Mouse (Mus musculus): Measurements from ENCODE around the gene Cnot6. TPM values are rescaled to one million over a fixed set of nuclear protein-coding genes. Genes with fewer than 3 reads are reported as not detected.

Gene Cnot6
- polyA plus RNA-seq, 1 experiment from 2014 or later, result 63.1 TPM

DNA sequence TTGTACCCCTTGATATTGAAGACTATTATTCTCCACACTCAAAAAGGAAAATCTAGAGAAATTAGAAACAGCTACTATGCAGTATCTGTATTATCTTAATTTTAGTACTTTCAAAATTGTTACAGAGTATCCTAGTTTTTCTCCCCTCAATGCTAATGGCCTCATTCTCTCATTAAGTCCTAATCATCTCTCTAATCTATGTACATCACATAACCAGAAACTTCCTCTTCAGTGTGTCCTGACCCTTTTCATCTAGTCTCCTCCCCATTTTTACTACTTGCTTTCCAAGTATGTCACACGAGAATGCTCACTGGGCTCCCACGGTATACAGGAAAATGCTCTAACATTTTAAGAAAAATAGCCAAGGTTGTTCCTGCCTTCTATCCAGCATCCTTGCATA is 4.7 kb downstream of the Cnot6 start:
- Histone ChIP-seq H3K36me3 (replicated peaks) (peaks cover 76% of the 10 kb centered on the region), H3K27ac (no peak overlapping the region), H3K4me1 (peaks cover 24% of the 10 kb centered on the region), H3K27me3 (ENCODE audit: poor library complexity, severe bottlenecking) (no peaks in the 10 kb centered on the region), H3K4me3 (no peak overlapping the region), H3K9me3 (no peaks in the 10 kb centered on the region; the same call in 1 of the 2 replicates)
- 91% methylated on average over 2 of the region's 2 CpGs for WGBS
- DNase-seq (ENCODE audit: extremely low spot score, low spot score), result no peak

DNA sequence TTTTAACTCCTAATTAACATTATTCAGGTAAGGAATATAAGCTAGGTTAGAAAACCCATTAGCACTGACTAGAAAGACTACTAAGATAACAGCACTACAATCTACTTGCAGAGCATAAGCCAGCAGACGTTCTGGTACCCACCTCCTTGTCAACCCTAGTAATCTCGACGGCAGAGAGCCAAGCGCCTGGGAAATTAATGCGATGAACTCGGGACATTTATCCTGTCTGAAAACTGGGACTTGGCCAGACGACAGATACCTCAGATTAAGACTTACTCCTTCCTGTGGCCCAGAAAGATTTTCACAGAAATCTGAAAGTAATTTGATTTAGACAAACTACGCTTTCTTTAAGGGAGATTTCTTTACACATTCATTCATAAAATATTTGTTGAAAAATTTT is 7.7 kb downstream of the Cnot6 start:
- Histone ChIP-seq H3K36me3 (replicated peaks) (peaks cover 99% of the 10 kb centered on the region), H3K27me3 (ENCODE audit: poor library complexity, severe bottlenecking) (no peaks in the 10 kb centered on the region), H3K27ac (no peak overlapping the region), H3K4me3 (no peak overlapping the region), H3K4me1 (peaks cover 7% of the 10 kb centered on the region), H3K9me3 (no peaks in the 10 kb centered on the region; the same call in 1 of the 2 replicates)
- no peak for DNase-seq (ENCODE audit: extremely low spot score, low spot score)
- WGBS, result 94% methylated on average over 8 of the region's 8 CpGs

DNA sequence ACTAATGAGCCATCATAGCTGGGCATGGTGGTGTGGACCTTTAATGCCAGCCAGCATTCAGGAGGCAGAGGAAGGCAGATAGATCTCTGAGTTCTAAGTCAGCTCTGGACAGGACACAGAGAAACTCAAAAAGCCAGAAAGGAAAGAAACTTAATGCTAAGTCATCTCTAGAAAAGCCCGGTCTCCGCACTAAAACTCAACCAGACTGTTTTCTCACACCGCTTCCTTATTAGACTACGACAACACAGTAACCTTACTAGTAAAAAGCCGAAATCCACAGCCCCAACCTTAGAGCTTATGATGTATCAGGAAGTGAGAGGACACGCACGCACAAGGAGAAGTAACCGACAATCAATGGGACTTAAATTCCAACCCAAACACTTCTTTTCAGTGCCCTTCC is 10.5 kb downstream of the Cnot6 start:
- Histone ChIP-seq H3K27me3 (ENCODE audit: poor library complexity, severe bottlenecking) (no peaks in the 10 kb centered on the region), H3K9me3 (no peaks in the 10 kb centered on the region; the same call in 1 of the 2 replicates), H3K36me3 (replicated peaks) (peaks cover 99% of the 10 kb centered on the region), H3K4me1 (no peaks in the 10 kb centered on the region), H3K27ac (no peak overlapping the region), H3K4me3 (no peak overlapping the region)
- DNase-seq (ENCODE audit: extremely low spot score, low spot score), result no peak
- 97% methylated on average over 8 of the region's 8 CpGs for WGBS

DNA sequence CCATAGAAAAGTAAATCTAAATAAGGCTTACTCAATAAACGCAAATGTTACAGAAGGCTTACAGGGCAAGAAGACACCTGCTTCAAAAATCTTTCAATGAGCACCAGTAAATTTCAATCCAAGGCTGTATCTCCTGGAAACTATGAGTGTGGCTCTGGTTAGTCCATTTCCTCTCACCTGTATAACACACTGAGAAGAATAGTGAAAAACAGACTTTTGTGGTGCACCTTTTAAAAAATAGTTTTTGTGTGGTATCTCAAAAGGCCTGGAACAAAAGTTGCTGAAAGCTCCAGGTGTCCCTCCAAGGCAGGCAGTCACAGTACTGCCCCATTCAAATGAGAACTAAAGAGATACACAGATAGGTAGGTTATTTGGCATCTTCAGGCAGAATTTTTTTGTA is 13.4 kb downstream of the Cnot6 start:
- WGBS, result 94% methylated on average over 1 of the region's 1 CpGs
- H3K36me3 ChIP-seq (replicated peaks), result peaks cover 99% of the 10 kb centered on the region
- H3K9me3 ChIP-seq, result no peaks in the 10 kb centered on the region
- H3K27ac ChIP-seq, result no peak overlapping the region
- H3K27me3 ChIP-seq (ENCODE audit: poor library complexity, severe bottlenecking), result no peaks in the 10 kb centered on the region
- no peak for DNase-seq (ENCODE audit: extremely low spot score, low spot score)
- H3K4me3 ChIP-seq, result no peak overlapping the region
- no peaks in the 10 kb centered on the region for H3K4me1 ChIP-seq

DNA sequence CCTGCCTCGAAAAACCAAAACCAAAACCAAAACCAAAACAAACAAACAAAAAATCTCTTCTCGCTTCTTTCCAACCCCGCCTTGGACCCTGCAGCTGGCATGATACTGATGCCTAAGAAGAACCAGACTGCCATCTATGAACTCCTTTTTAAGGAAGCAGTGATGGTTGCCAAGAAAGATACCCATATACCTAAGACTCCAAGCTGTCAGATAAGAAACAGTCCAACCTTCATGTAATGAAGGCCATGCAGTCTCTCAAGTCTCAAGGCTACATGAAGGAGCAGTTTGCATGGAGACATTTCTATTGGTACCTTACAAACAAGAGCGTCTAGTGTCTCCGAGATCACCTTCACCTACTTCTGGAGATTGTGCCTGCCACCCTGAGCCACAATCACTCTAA is 14.7 kb downstream of the Cnot6 start:
- no peak for DNase-seq (ENCODE audit: extremely low spot score, low spot score)
- H3K4me3 ChIP-seq, result no peak overlapping the region
- H3K36me3 ChIP-seq (replicated peaks), result peaks cover 100% of the 10 kb centered on the region
- no peaks in the 10 kb centered on the region for H3K4me1 ChIP-seq
- H3K27me3 ChIP-seq (ENCODE audit: poor library complexity, severe bottlenecking), result no peaks in the 10 kb centered on the region
- no peaks in the 10 kb centered on the region for H3K9me3 ChIP-seq
- WGBS, result 98% methylated on average over 5 of the region's 5 CpGs
- no peak overlapping the region for H3K27ac ChIP-seq

DNA sequence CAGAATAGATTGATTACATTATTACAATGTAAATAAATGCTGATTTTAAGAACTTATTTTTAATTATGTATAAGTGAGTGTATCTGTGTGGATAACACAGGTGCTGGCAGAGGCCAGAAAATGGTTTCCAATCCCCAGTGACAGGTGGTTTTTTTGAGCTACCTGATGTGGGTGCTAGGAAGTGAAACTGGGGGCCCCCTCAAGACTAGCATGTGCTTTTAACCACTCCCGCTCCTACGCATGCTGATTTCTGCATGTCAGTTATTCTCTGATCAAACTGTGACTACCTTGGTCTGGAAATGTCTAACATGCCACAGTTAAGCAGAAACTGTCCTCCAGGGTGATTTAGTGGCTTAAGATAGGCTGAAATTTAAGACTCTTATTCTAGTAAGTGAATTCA is 16.1 kb downstream of the Cnot6 start:
- no peaks in the 10 kb centered on the region for H3K9me3 ChIP-seq
- no peak overlapping the region for H3K27ac ChIP-seq
- H3K4me1 ChIP-seq, result no peaks in the 10 kb centered on the region
- DNase-seq (ENCODE audit: extremely low spot score, low spot score), result no peak
- no peaks in the 10 kb centered on the region for H3K27me3 ChIP-seq (ENCODE audit: poor library complexity, severe bottlenecking)
- WGBS, result 96% methylated on average over 2 of the region's 2 CpGs
- peaks cover 100% of the 10 kb centered on the region for H3K36me3 ChIP-seq (replicated peaks)
- H3K4me3 ChIP-seq, result no peak overlapping the region

DNA sequence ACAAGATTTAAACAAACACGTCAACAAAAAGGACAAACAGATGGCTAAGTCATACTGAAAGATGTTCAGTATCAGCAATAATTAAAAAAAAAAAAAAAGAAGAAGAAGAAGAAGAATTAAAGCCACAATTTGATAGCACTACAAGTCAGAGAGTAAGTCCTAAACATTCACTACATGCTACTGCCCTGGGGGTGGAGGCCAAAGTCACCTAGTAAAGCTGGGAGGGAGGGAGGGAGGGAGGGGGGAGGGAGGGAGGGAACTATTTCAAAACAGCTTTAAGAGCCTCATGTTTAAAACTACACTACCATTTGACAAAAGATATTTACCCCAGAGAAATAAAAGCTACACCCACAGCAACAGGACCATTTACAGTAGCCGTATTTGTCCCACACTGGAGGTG is 16.8 kb downstream of the Cnot6 start:
- H3K36me3 ChIP-seq (replicated peaks), result peaks cover 100% of the 10 kb centered on the region
- 98% methylated on average over 2 of the region's 2 CpGs for WGBS

DNA sequence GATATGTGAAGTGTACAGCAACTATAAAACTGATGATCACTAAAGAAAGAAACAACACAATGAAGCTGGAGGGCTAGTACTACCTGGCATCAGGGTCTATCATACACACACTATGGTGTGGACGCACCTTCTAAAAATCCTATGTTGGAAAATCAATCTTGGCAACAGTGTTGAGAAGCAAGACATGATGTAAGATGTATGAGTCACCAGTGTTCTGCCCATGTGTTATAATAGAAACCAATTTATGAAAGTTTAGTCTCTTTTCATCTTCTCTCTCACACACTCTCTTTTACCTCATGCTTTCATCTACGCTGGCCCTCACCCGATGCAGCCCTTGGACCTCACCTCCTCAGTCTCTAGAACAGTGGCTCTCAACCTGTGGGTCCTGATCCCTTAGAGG is 17.5 kb downstream of the Cnot6 start:
- DNase-seq (ENCODE audit: extremely low spot score, low spot score), result no peak
- no peaks in the 10 kb centered on the region for H3K4me1 ChIP-seq
- no peak overlapping the region for H3K27ac ChIP-seq
- H3K36me3 ChIP-seq (replicated peaks), result peaks cover 100% of the 10 kb centered on the region
- WGBS, result 85% methylated on average over 3 of the region's 3 CpGs
- H3K4me3 ChIP-seq, result no peak overlapping the region
- H3K27me3 ChIP-seq (ENCODE audit: poor library complexity, severe bottlenecking), result no peaks in the 10 kb centered on the region
- H3K9me3 ChIP-seq, result no peaks in the 10 kb centered on the region

More for the DNA sequence above, 16.8 kb downstream of the Cnot6 start:
- no peaks in the 10 kb centered on the region for H3K4me1 ChIP-seq
- no peak overlapping the region for H3K4me3 ChIP-seq
- no peaks in the 10 kb centered on the region for H3K9me3 ChIP-seq
- no peak overlapping the region for H3K27ac ChIP-seq
- no peaks in the 10 kb centered on the region for H3K27me3 ChIP-seq (ENCODE audit: poor library complexity, severe bottlenecking)
- no peak for DNase-seq (ENCODE audit: extremely low spot score, low spot score)

DNA sequence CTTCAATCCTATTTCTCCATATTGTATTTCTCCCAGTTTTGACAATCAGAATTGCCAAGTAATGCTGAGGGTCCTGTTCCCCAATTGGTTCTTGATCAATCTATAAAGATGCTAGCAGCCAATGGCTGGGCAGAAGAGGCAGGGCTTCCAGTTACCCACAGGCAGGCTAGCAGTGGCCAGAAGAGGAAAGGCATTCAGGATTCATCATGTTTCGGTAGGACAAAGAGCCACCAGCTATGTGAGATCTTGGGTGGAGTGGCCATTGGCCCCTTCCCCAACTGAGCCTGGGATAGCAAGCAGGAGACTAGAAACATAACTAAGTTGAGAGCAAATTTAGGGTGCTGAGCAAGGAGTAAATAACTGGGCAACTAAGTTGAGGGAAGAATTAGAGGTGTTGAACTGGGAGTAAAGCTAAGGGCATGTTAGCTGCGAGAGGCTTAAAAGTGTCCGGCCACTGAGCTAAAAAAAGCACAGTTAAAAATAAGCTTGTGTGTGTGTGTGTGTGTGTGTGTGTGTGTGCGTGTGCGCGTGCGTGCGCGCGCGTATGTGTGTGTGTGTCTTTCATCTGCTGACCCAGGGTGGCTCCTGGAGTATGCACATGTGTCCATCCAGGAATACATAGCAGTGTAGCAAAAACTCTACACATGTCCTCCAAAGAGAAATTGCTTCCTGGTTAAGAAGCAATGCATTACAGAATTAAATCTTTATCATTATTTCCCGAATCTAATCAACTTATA is 28.1 kb downstream of the Cnot6 start:
- Histone ChIP-seq H3K36me3 (replicated peaks) (peaks cover 97% of the 10 kb centered on the region), H3K27me3 (ENCODE audit: poor library complexity, severe bottlenecking) (no peaks in the 10 kb centered on the region), H3K9me3 (no peaks in the 10 kb centered on the region), H3K27ac (no peak overlapping the region), H3K4me3 (no peak overlapping the region), H3K4me1 (no peaks in the 10 kb centered on the region)
- WGBS, result 94% methylated on average over 12 of the region's 12 CpGs
- DNase-seq (ENCODE audit: extremely low spot score, low spot score), result no peak

DNA sequence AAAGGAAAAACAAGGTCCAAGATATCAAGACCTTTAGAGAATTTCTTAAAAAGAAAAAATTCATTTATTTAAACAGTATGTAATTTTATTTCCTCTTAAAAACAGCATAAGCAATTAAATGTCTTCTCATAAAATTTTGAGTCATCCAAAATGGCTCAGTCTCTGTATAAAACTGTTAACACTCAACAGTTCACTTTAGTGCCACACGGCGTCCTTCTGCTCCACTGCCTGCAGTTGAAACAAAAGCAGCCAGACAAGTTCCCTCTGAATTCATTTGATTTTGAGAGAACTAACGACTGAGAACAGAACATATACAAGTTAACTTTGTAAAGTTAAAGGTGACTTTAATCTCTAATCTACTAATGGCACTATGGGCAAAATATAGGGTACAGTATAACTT is 39.1 kb downstream of the Cnot6 start:
- H3K4me3 ChIP-seq, result no peak overlapping the region
- no peaks in the 10 kb centered on the region for H3K4me1 ChIP-seq
- no peaks in the 10 kb centered on the region for H3K9me3 ChIP-seq
- WGBS, result 84% methylated on average over 3 of the region's 3 CpGs
- H3K27ac ChIP-seq, result no peak overlapping the region
- peaks cover 88% of the 10 kb centered on the region for H3K36me3 ChIP-seq (replicated peaks)
- DNase-seq (ENCODE audit: extremely low spot score, low spot score), result no peak
- no peaks in the 10 kb centered on the region for H3K27me3 ChIP-seq (ENCODE audit: poor library complexity, severe bottlenecking)

DNA sequence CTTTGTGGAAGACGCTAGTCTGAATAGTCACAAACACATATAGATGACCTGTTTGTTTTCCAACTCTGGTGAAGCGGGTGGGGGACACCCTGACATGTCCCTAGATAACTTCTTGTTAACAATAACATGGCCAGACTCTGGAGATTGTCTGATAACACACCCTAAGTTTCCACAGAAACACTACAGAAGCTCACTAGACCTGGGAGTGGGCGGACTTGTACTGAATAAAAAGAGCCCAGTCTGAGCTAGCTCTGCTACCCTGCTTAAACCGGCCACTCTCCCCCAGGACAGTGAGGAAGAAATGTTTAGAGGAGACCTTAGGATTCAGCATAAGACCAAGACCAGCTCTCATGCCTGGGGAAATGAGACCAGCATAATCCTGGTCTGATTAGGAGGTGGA is 47.1 kb downstream of the Cnot6 start:
- 82% methylated on average over 4 of the region's 4 CpGs for WGBS
- no peak overlapping the region for H3K27ac ChIP-seq
- no peaks in the 10 kb centered on the region for H3K27me3 ChIP-seq (ENCODE audit: poor library complexity, severe bottlenecking)
- no peaks in the 10 kb centered on the region for H3K9me3 ChIP-seq
- no peaks in the 10 kb centered on the region for H3K4me1 ChIP-seq
- peaks cover 25% of the 10 kb centered on the region for H3K36me3 ChIP-seq (replicated peaks)
- H3K4me3 ChIP-seq, result no peak overlapping the region
- DNase-seq (ENCODE audit: extremely low spot score, low spot score), result no peak

DNA sequence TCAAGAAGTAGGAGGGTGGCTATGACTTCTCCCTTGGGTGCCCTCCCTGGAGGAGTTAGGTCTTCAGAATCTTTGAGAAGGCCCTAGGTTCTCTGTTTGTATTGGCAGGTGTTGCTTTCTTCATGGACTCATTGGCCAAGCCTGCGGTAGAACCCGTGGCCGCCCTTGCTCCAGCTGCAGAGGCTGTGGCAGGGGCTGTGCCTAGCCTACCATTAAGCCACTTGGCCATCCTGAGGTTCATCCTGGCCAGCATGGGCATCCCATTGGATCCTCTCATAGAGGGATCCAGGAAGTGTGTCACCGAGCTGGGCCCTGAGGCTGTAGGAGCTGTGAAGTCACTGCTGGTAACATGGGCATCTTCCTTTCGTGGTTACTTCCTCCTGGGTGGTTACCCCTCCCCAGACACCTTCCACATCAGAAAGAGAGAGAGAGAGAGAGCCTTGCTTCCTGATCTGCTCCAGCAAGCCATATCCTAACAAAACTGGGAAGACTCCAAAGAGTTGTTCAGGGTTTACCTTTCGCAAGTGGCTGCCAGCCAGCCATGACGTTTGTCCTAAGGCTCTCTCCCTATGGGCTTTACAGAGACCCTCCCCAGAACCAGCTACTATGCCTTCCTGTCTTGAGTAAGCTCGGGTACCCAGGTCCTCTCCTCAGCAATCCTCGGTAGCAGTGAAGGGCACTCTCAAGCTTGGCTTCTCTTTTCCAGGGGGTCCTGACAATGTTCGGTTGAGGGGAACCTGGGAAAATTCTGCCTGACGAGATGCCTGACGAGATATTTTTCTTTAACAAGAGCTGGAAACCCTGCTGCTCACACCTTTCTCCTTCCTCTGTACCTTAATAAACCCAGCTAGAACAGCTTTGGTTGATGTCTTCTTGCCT is 48.0 kb downstream of the Cnot6 start:
- no peak for DNase-seq (ENCODE audit: extremely low spot score, low spot score)
- no peak overlapping the region for H3K27ac ChIP-seq
- no peaks in the 10 kb centered on the region for H3K9me3 ChIP-seq
- no peaks in the 10 kb centered on the region for H3K4me1 ChIP-seq
- H3K4me3 ChIP-seq, result no peak overlapping the region
- H3K36me3 ChIP-seq (replicated peaks), result peaks cover 15% of the 10 kb centered on the region
- H3K27me3 ChIP-seq (ENCODE audit: poor library complexity, severe bottlenecking), result no peaks in the 10 kb centered on the region
- WGBS, result 80% methylated on average over 12 of the region's 12 CpGs

DNA sequence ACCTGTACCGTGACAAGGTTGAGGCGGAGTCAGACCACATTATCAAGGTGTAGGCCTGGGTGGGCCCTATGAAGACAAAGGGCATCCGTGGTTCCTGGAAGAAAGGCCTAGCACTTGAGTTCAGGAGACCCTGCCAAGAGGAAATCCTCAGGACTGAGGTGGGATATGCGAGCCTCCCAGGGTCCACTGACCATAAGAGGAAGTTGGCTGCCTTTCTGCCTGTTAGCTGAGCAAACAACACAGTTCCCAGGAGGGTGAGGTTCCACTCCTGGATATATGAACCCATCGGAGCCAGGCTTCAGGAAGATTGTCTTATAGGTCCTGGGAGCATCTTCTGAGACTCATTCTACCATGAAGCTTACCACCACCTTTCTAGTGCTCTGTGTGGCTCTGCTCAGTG is 49.2 kb downstream of the Cnot6 start, which contains the start of gene Scgb3a1:
Scgb3a1 (plus strand) TSS at position 301 of the 400 bp plus-strand sequence.
- H3K4me3 ChIP-seq, result no peak within 1 kb of the TSS
- DNase-seq (ENCODE audit: extremely low spot score, low spot score), result no peak
- WGBS, result 88% methylated on average over 5 of the region's 5 CpGs
- no peak within 1 kb of the TSS for H3K27ac ChIP-seq
- no peaks in the 10 kb centered on the region for H3K9me3 ChIP-seq
- peaks cover 4% of the 10 kb centered on the region for H3K36me3 ChIP-seq (replicated peaks)
- H3K4me1 ChIP-seq, result peaks cover 4% of the 10 kb centered on the region; the same call in 1 of the 2 replicates
- H3K27me3 ChIP-seq (ENCODE audit: poor library complexity, severe bottlenecking), result no peaks in the 10 kb centered on the region
